Mouse (Mus musculus) G1E-ER4 (cell line): ENCODE measurements around the gene Tspan5. TPM values are rescaled to one million over a fixed set of nuclear protein-coding genes. Genes with fewer than 3 reads are reported as not detected.

Source experiments
- GATA1 ChIP-seq: IDR thresholded peaks from one replicate; pipeline ENCODE4 v1.8.0; 2012; ENCODE audit warnings: low read length, inconsistent platforms
- polyA plus RNA-seq: library from polyadenylated mRNA; stranded (reverse); fragments of >175 nt; gene quantifications from 2 replicates; pipeline ENCODE4 v1.2.3, GENCODE M21; 2012

The Tspan5 gene
- polyA plus RNA-seq, 1 experiment: not detected

DNA sequence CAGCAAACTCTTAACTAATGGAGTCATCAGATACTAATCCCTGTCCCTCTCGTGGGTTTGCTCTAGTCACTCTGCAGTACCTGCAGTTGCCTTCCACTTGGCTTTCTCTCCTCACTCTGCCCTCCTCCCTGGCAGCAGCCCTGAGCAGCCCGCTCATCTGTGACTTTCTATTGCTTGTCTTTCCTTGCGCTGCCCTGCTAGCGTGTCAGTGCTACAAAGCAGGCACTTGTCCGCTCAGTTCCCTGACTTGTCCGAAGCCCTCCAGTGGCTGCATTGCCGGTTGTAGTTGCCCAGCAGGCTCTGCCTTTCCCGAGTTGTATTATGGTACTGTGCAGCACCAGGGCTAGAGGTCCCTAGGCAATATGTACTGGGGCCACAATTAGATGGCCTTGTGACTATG lies 117.7 kb downstream of the Tspan5 start:
- no peak for TF ChIP-seq GATA1

DNA sequence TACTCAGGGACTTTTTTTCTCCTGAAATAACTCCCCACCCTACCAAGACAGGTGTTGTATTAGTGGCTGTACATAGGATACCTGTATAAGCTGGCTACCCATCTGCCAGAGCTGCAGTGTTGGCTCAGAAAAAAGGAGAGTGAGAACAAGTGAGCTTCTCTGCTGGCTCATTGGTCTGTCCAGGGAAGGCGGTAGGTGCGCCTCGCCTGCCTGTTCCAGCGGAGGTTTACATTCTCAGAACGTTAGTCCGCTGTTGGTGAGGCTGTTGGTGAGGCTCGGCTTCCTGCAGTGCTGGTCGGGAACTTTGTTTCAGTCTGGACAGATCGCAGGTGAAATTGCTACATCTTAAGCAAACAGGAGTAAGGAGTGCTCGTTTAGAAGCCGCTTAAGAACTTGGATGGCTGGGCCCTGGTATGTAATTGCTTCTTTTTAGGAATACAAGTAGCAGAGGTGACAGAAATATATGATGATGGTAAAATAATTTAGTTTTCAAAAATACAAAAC lies 118.3 kb downstream of the Tspan5 start:
- no peak for TF ChIP-seq GATA1

DNA sequence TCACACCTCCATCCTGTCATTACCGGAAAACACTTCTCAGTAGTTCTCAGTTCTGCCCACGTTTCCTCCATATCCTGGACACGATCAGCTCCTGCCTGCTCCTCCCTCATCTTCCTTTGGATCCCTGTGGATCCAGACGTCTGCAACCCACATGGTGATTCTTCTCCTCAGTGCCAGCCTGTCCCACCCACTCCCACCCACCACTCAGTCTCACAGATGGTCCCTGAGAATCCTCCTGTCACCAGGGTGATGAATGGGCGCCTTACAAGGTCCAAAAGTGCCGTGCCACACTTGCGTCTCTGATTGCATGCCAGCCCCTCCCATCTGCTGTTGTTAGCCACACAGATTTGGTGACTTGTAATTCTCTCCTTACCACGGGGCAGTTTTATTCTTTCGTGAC lies 119.0 kb downstream of the Tspan5 start:
- no peak for TF ChIP-seq GATA1

DNA sequence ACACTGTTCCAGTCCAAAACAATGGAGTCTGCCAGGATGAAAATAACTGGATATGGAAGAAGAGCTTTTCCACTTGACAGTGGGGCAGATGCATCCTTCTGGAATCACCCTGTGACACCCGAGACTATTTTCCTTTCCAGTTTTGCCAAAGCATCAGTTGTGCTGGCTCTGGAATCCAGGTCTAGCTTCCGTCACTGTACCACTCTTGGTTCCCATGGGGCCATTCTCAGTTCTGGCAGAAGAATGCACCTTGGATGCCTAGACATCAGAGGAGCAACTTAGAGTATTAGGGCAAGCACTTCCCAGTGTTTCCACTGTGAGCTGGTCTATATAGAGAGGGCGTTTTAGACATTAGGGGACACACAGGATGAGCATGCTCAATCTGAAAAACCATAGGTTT lies 119.6 kb downstream of the Tspan5 start:
- no peak for TF ChIP-seq GATA1

DNA sequence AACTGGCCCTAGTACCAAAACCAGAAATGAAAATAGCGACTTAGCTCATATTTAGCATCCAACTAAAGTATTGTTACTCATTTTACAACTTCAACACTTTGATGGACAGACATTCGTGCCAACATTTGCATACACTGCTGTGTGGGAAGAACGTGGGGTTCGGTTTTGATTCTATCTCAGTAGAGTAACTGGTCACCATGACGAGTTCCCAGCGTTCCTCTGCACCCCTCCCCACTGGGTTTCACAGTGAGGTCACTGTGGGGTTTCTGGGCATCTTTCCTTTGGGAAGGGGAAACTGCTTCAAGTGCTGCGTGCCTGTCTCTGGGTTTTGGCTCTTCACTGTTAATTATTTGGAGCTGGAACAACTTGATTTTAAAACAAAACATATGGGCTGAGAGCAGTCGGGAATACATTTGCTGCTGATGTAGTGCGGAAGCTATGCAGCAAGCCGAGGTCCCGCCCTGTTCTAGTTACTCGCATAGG lies 122.2 kb downstream of the Tspan5 start:
- no peak for TF ChIP-seq GATA1

DNA sequence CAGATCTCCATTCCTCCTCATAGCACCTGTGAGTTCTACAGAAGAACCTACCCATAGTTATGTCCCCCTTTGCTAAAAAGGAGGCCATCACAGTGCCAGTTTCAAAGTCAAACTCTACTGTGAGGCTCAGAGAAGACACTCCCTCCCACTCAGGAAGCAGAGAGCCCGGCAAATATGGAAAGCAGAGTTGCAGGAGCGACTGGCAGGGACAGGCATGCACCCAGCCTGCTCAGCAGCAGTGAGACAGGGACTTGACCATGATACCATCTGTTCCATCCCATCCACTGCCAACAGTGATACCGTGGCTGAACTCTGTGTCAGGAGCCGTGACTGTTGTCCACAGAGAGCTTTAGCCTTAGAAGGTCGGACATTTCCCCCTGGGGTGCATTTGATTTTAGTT lies 123.3 kb downstream of the Tspan5 start:
- TF ChIP-seq GATA1: no peak

DNA sequence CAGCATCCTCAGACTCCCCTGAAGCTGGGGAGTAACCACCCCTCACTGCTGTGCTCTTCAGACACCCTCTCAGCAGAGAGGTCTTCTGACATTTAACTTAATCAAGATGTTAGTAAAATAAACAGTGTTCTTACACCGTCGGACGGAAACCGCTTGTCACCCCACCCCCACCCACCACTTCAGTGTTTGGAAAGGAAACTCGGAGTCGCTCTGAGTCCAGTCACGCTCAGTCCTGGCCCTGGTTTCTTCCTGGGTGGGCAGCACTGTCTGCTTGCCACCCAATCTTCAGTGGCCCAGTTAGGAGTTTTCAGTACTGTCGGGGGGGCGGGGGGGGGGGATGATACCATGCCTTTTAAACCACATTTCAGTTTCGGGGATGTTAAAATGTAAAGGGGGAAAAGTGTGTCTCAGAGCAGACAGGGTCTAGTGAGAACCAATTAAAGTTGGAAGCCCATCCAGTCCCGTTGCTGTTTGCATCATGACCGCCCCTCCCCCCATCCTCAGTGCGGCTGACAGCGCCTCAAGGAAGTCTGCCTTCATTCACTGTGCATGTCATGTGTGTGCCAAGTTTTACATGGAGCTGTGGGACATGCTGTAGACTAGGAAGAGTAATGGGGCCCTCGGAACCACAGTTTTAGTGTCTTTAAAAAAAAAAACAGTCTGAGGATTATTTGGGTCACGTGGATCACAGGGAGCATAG lies 125.3 kb downstream of the Tspan5 start:
- TF ChIP-seq GATA1: no peak

DNA sequence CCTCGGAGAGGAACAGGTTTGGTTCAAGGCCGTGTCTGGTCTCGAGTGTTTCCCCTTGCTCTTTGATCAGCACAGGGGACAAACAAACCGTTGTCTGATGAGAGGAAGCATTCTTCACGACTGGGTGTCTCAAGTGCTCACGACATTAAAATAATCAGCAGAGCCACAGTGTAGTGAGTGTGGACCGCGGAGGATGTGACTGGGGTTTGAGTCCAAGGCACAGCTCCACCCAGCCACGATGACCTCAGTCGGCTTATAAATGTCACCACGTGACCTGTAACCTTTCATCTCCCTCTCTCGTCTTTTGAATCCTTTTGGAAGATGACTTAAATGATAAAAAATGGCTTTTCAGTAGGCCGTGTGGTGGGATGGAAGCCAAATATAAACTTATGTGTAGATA lies 126.4 kb downstream of the Tspan5 start:
- TF ChIP-seq GATA1: no peak

DNA sequence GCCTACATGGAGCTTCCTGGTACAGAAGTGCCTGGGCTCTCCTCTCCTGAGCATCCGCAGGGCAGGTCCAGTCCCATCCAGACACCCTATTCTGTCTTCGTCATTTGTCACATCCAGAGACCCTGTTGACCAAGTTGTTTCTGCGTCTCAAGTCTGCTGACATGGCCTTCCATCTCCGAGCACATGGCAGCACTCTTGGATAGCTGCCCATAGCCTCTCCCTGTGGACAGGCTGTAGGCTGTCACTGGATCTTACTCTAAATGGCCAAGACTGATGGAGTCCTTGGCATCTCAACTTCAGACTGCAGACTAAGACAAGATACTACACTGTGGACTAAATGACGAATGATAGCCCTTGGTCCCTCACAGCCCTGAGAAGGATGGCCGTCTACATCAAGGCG lies 133.3 kb downstream of the Tspan5 start:
- TF ChIP-seq GATA1: no peak

DNA sequence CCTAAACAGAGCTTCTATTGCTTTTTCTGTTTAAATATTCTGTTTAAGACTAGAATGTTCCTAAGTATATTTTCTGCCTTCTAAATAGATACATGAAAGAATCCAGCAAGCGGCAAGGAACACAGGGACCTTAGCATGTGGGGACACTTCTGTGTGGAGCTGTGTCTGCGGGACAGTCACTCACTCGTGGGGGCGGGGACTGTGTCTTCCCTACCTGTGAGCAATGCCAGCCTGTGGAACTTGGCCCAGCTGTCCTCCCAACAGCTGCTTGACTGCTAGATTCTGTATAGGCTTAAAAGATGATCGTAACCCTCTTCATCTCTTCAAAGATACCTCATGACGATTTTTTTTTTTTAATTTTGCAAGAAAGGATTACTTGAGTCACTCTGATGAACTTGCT lies 133.9 kb downstream of the Tspan5 start:
- no peak for TF ChIP-seq GATA1

DNA sequence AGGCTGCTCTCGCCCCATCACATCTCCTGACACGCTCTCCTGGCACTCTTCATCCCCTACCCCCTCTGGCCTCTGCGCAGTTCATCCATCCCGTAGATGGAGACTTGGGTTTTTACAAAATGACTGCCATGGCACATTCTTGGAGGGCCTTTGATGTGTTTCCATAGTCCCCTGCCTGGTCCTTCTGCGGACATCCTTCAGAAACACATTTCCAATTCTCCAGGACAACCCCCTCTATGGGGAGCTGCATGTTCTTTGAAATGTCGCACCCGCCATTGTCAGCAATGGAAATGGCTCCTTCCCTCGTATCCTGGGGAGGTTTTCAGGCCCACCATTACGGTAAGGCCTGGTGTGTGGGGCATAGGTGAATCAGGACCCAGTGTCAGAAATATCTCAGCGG lies 134.4 kb downstream of the Tspan5 start:
- no peak for TF ChIP-seq GATA1

DNA sequence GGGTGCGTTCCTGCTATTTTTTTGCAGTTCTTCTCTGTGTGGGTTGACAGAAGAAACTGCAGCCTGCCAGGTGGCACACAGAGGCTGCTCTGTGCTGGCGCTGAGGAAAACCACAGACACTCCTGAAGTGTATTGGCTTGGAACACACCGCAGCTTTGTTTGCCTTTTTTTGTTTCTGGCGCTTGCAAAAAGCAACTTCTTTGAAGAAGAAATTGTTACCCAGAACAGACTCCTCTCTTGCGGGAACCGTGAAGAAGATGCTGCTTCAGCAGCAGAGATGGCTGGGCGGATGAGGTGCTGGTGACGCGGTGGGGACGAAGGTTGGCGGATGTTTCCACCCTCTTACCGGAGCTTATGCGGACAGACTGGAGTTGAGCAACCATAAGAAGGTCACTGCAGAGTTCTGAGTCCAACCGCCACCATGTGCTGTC lies 135.0 kb downstream of the Tspan5 start:
- TF ChIP-seq GATA1: no peak

DNA sequence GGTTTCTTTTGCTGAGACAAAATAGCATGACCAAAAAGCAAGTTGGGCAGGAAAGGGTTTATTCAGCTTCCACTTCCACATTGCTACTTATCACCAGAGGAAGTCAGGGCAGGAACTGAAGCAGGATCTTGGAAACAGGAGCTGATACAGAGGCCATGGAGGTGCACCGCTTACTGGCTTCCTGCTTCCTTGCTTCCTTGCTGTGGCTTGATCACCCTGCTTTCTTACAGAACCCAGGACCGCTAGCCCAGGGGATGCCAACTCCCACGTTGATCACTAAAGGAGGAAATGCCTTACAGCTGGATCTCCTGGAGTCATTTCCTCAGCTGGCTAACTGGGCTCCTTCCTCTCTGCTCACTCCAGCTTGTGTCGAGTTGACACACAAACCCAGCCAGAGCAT lies 135.7 kb downstream of the Tspan5 start:
- TF ChIP-seq GATA1: no peak

DNA sequence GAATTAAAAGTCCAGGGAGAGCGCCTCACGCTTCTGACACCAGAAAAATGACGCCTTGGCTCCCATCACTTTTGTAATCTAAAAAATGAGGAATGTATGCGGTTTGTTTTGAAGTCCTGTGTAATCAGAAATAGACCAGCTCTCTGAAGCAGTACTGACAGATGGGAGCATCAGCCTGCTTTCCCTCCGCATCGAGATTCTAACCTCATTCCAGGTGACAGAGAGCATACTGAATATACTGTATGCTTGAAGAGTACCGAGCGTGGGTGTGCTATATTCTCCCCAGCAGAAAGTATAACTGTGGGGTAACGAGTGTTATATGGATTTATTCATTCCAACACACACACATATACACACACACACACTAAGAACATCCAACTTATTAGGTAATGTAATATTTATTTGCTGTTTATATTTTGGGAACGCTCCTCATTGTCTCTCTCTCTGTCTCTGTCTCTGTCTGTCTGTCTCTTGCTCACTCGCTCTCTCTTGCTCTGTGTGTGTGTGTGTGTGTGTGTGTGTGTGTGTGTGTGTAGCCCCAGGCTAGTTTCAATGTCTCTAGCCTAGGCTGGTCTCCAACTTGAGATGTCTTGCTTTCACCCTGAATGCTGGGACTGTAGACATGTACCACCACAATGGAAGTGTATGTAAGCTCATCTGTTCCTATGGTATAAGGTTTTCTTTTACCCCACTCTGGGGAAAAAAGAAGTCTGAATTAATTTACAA lies 139.2 kb downstream of the Tspan5 start:
- TF ChIP-seq GATA1: no peak

DNA sequence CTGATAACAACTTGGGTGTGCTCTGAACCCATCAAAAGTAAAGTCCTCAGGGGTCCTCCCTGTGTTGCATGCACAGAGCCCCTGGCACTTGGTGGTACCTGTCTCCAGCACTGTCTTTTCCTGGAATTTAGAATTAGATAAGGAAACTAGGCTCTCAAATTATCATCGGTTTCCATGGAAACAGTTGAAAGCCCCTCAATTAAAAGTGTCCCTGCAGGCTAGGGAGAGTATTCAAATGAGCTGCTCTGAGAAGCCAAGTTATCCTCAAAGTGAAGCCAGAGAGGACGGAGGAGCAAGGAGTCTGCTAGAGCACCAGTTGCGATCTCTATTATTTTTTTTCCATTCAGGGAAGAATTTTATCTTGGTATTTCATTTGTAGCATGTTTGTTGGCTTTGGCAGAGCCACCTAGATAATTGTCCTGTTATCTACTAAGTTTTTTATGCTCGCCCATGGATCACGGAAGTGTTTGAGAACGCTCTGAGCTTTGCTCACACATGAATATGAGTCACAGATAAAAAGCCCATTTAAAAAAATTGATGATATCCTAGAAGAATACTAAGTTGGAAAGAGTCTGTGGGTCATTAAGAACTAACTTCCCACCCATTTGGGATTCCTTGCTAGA lies 139.8 kb downstream of the Tspan5 start:
- TF ChIP-seq GATA1: no peak

DNA sequence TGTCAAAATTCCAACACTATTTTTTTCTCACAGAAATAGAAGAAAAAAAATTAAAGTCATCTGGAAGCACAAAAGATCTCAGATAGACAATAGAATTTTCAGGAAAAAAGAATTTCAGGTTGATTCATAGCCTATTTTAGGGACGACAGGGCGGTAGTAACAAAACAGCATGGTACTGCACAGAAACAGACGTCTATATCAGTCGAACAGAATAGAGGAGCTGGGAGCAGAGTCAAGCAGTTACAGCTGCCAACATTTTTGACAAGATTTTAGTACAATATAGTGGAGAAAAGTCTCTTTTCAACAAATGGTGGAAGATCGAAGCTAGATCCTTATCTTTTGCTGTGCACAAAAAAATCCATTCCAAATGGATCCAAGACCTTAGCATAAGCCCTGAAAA lies 144.1 kb downstream of the Tspan5 start:
- no peak for TF ChIP-seq GATA1

DNA sequence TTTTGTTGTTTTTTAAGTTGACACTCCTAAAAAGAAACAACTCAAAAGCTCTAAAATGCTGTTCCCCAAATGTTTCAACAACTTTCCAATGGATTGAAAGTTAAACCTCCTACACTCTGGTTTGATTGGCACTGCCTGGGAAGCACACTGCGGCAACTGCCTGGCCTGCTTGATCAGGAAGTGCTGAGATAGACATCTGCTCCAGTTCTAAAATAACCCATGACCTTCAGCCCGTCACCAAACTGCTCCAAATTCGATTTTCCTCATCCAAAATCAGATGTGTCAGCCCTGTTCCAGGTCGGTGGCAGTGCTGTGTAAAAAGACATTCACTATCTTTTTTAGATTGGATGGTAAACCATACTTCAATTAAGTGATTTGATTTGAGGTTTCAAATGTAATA lies 147.2 kb downstream of the Tspan5 start:
- no peak for TF ChIP-seq GATA1
